Mouse (Mus musculus): ENCODE results near the gene Mast3. TPM values are rescaled to one million over a fixed set of nuclear protein-coding genes. Genes with fewer than 3 reads are reported as not detected.

Mast3 gene
- total RNA-seq, 2 experiments from 2014 or later, result 317 to 334 TPM

- DNase-seq (ENCODE audit: low spot score in 2 of 2), result peak in 1 of 2 experiments; percentile 70
Observed at GRCm38 (mm10) chr8:70763354-70763753, 41.5 kb downstream of the Mast3 start.

GRCm38 (mm10) chr8:70762118-70762517 lies 42.7 kb downstream of the Mast3 start:
- DNase-seq (ENCODE audit: low spot score in 2 of 2), result no peak

GRCm38 (mm10) chr8:70760775-70761406 lies 44.0 kb downstream of the Mast3 start, which contains the start of gene Mpv17l2:
Mpv17l2 (minus strand) TSS chr8:70760946.
- DNase-seq (ENCODE audit: low spot score in 2 of 2), result peak; percentile 92 to 97

GRCm38 (mm10) chr8:70760350-70760749 lies 44.5 kb downstream of the Mast3 start:
- DNase-seq (ENCODE audit: low spot score in 2 of 2), result no peak

- no peak for DNase-seq (ENCODE audit: low spot score in 2 of 2)
Observed at GRCm38 (mm10) chr8:70758616-70759561, 46.0 kb downstream of the Mast3 start.

- DNase-seq (ENCODE audit: low spot score in 2 of 2), result peak in 1 of 2 experiments; percentile 3
Observed at GRCm38 (mm10) chr8:70758308-70758615, 46.6 kb downstream of the Mast3 start.

GRCm38 (mm10) chr8:70757523-70758307 lies 47.1 kb downstream of the Mast3 start:
- peak in 1 of 2 experiments; percentile 36 for DNase-seq (ENCODE audit: low spot score in 2 of 2)

- no peak for DNase-seq (ENCODE audit: low spot score in 2 of 2)
Observed at GRCm38 (mm10) chr8:70756476-70757040, 48.3 kb downstream of the Mast3 start.

- peak; percentile 7 to 10 for DNase-seq (ENCODE audit: low spot score in 2 of 2)
Observed at GRCm38 (mm10) chr8:70755661-70756475, 49.0 kb downstream of the Mast3 start.

GRCm38 (mm10) chr8:70754871-70755660 lies 49.8 kb downstream of the Mast3 start:
- DNase-seq (ENCODE audit: low spot score in 2 of 2), result peak; percentile 76 to 80

GRCm38 (mm10) chr8:70754043-70754870 lies 50.6 kb downstream of the Mast3 start, which contains the start of gene Rab3a:
Rab3a (plus strand) TSS chr8:70754679.
- peak; percentile 95 to 96 for DNase-seq (ENCODE audit: low spot score in 2 of 2)

GRCm38 (mm10) chr8:70753151-70753550 lies 51.7 kb downstream of the Mast3 start:
- DNase-seq (ENCODE audit: low spot score in 2 of 2), result peak; percentile 90 to 93

- DNase-seq (ENCODE audit: low spot score in 2 of 2), result peak; percentile 65 to 86
Observed at GRCm38 (mm10) chr8:70752000-70752764, 52.7 kb downstream of the Mast3 start.

- peak in 1 of 2 experiments; percentile 47 for DNase-seq (ENCODE audit: low spot score in 2 of 2)
Observed at GRCm38 (mm10) chr8:70750128-70750680, 54.6 kb downstream of the Mast3 start.

- no peak for DNase-seq (ENCODE audit: low spot score in 2 of 2)
Observed at GRCm38 (mm10) chr8:70749097-70749674, 55.7 kb downstream of the Mast3 start.

GRCm38 (mm10) chr8:70748246-70749096 lies 56.4 kb downstream of the Mast3 start:
- DNase-seq (ENCODE audit: low spot score in 2 of 2), result no peak
